Mouse (Mus musculus): Measurements from ENCODE around the gene Sorcs2.

DNA sequence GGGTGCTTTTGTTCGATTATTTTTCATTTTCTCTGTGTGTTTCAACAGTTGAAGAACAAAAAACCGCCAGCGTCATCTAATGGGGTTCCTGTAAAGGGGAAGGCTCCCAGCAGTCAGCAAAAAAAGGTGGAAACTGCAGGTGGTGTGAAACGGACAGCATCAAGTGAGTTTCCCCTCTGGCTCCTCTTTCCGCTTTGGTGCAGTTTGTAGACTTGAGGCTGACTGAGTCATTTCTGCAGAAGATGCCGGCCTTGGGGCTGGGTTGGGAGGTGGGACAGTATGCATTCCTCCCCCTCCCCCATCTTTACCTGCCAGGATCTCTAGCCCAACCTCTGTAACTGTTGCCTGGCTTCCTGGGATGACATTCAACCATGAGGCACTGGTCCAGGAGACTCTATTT is 408.4 kb downstream of the Sorcs2 start:
- TF ChIP-seq CTCF (IDR thresholded peaks at IDR 0.05; ENCODE audit: extremely low read depth, insufficient read depth, low read length) = no peak
- TF ChIP-seq POLR2A (IDR thresholded peaks at IDR 0.05; ENCODE audit: extremely low read depth, insufficient read depth, low read length) = no peak
